Mouse (Mus musculus) midbrain, embryonic 12.5 days (tissue): Measurements from ENCODE around the gene Ppl. TPM values are rescaled to one million over a fixed set of nuclear protein-coding genes. Genes with fewer than 3 reads are reported as not detected.

Experiments
- ATAC-seq: fragments of 200-750 bp; cut with Nextera tagmentation; 2 replicates; pipeline ENCODE4 v1.8.0; 2017; ENCODE audit warnings: low read depth, moderate TSS enrichment, moderate library complexity; ENCODE audit not compliant: low FRiP score
- H3K27ac ChIP-seq: fragments of 300-500 bp; sonication (generic); replicated peaks from 2 replicates; pipeline ENCODE4 v1.5.1; 2016; ENCODE audit warnings: mild to moderate bottlenecking
- H3K27me3 ChIP-seq: fragments of 300-500 bp; sonication (generic); 2 replicates; pipeline ENCODE4 v1.6.1; 2016; ENCODE audit warnings: mild to moderate bottlenecking
- H3K36me3 ChIP-seq: fragments of 300-500 bp; sonication (generic); 2 replicates; pipeline ENCODE4 v1.6.1; 2016
- H3K4me1 ChIP-seq: fragments of 300-500 bp; sonication (generic); 2 replicates; pipeline ENCODE4 v1.6.1; 2016
- H3K4me2 ChIP-seq: fragments of 300-500 bp; sonication (generic); replicated peaks from 2 replicates; pipeline ENCODE4 v1.6.1; 2016; ENCODE audit warnings: mild to moderate bottlenecking, moderate library complexity
- H3K4me3 ChIP-seq: fragments of 300-500 bp; sonication (generic); 2 replicates; pipeline ENCODE4 v1.5.1; 2016; ENCODE audit warnings: mild to moderate bottlenecking
- H3K9ac ChIP-seq: fragments of 300-500 bp; sonication (generic); replicated peaks from 2 replicates; pipeline ENCODE4 v1.6.1; 2016; ENCODE audit warnings: mild to moderate bottlenecking, moderate library complexity
- H3K9me3 ChIP-seq: fragments of 300-500 bp; sonication (generic); 2 replicates; pipeline ENCODE4 v1.6.1; 2016; ENCODE audit warnings: mild to moderate bottlenecking
- WGBS: fragments of 180-500 bp; shearing (Covaris S2); methylation state at CpG from one replicate; pipeline ENCODE4 v1.1.7; 2016; 5-methylcytosine and 5-hydroxymethylcytosine counted together
- polyA plus RNA-seq: library from polyadenylated mRNA; unstranded; fragments of >200 nt; fragmentation: Nextera tagmentation; extraction: Ambion mirVana; gene quantifications from 2 replicates; pipeline ENCODE4 v1.2.1, GENCODE M21; 2016

Gene Ppl
- polyA plus RNA-seq, 1 experiment from 2014 or later = 1.4 TPM

- no peak for ATAC-seq
- no peaks in the 10 kb centered on the region for H3K9me3 ChIP-seq
- no peak overlapping the region for H3K9ac ChIP-seq
- peaks cover 12% of the 10 kb centered on the region; the same call in 1 of the 2 replicates for H3K27me3 ChIP-seq
- H3K27ac ChIP-seq = no peak overlapping the region
- no peaks in the 10 kb centered on the region for H3K4me1 ChIP-seq
- no peak overlapping the region for H3K4me2 ChIP-seq
- H3K36me3 ChIP-seq = no peaks in the 10 kb centered on the region
- WGBS = 83% methylated on average over 4 of the region's 4 CpGs
- H3K4me3 ChIP-seq = no peak overlapping the region
Observed at GRCm38 (mm10) chr16:5119845-5120244, 12.4 kb downstream of the Ppl start.

- H3K27ac ChIP-seq = no peak overlapping the region
- no peak overlapping the region for H3K4me3 ChIP-seq
- no peaks in the 10 kb centered on the region for H3K4me1 ChIP-seq
- WGBS = 82% methylated on average over 4 of the region's 4 CpGs
- no peak for ATAC-seq
- no peaks in the 10 kb centered on the region for H3K9me3 ChIP-seq
- peaks cover 12% of the 10 kb centered on the region; the same call in 1 of the 2 replicates for H3K27me3 ChIP-seq
- H3K36me3 ChIP-seq = no peaks in the 10 kb centered on the region
- no peak overlapping the region for H3K9ac ChIP-seq
- H3K4me2 ChIP-seq = no peak overlapping the region
Observed at GRCm38 (mm10) chr16:5119385-5119784, 12.8 kb downstream of the Ppl start.

GRCm38 (mm10) chr16:5113582-5113981 lies 18.6 kb downstream of the Ppl start:
- WGBS = 78% methylated on average over 2 of the region's 2 CpGs
- Histone ChIP-seq H3K9me3 (no peaks in the 10 kb centered on the region), H3K9ac (no peak overlapping the region), H3K27me3 (no peaks in the 10 kb centered on the region), H3K27ac (no peak overlapping the region), H3K4me1 (no peaks in the 10 kb centered on the region), H3K4me2 (no peak overlapping the region), H3K4me3 (no peak overlapping the region), H3K36me3 (no peaks in the 10 kb centered on the region)
- no peak for ATAC-seq

- H3K9me3 ChIP-seq = no peaks in the 10 kb centered on the region
- 81% methylated on average over 4 of the region's 4 CpGs for WGBS
- no peak overlapping the region for H3K4me2 ChIP-seq
- no peaks in the 10 kb centered on the region for H3K4me1 ChIP-seq
- ATAC-seq = no peak
- no peak overlapping the region for H3K27ac ChIP-seq
- H3K27me3 ChIP-seq = no peaks in the 10 kb centered on the region
- H3K9ac ChIP-seq = no peak overlapping the region
- no peak overlapping the region for H3K4me3 ChIP-seq
- no peaks in the 10 kb centered on the region for H3K36me3 ChIP-seq
Observed at GRCm38 (mm10) chr16:5113002-5113550, 19.1 kb downstream of the Ppl start.

GRCm38 (mm10) chr16:5111021-5111420 lies 21.2 kb downstream of the Ppl start:
- Histone ChIP-seq H3K4me2 (no peak overlapping the region), H3K9me3 (no peaks in the 10 kb centered on the region), H3K4me3 (no peak overlapping the region), H3K27me3 (no peaks in the 10 kb centered on the region), H3K36me3 (no peaks in the 10 kb centered on the region), H3K27ac (no peak overlapping the region), H3K4me1 (no peaks in the 10 kb centered on the region), H3K9ac (no peak overlapping the region)
- no peak for ATAC-seq
- WGBS = 94% methylated on average over 3 of the region's 3 CpGs

- Histone ChIP-seq H3K9me3 (no peaks in the 10 kb centered on the region), H3K9ac (no peak overlapping the region), H3K4me2 (no peak overlapping the region), H3K4me1 (no peaks in the 10 kb centered on the region), H3K4me3 (no peak overlapping the region), H3K36me3 (no peaks in the 10 kb centered on the region), H3K27me3 (no peaks in the 10 kb centered on the region), H3K27ac (no peak overlapping the region)
- no peak for ATAC-seq
- WGBS = 82% methylated on average over 7 of the region's 7 CpGs
Observed at GRCm38 (mm10) chr16:5109877-5110276, 22.3 kb downstream of the Ppl start.

GRCm38 (mm10) chr16:5101000-5101399 lies 31.2 kb downstream of the Ppl start:
- Histone ChIP-seq H3K4me1 (no peaks in the 10 kb centered on the region), H3K27ac (no peak overlapping the region), H3K4me3 (no peak overlapping the region), H3K27me3 (no peaks in the 10 kb centered on the region), H3K9ac (no peak overlapping the region), H3K4me2 (no peak overlapping the region), H3K36me3 (no peaks in the 10 kb centered on the region), H3K9me3 (no peaks in the 10 kb centered on the region)
- ATAC-seq = no peak
- WGBS = 78% methylated on average over 6 of the region's 6 CpGs

GRCm38 (mm10) chr16:5096504-5096903 lies 35.7 kb downstream of the Ppl start:
- no peak for ATAC-seq
- H3K27ac ChIP-seq = no peak overlapping the region
- 79% methylated on average over 8 of the region's 8 CpGs for WGBS
- no peaks in the 10 kb centered on the region for H3K27me3 ChIP-seq
- H3K4me3 ChIP-seq = no peak overlapping the region
- no peak overlapping the region for H3K4me2 ChIP-seq
- H3K9ac ChIP-seq = no peak overlapping the region
- H3K36me3 ChIP-seq = no peaks in the 10 kb centered on the region
- H3K9me3 ChIP-seq = no peaks in the 10 kb centered on the region
- H3K4me1 ChIP-seq = no peaks in the 10 kb centered on the region

GRCm38 (mm10) chr16:5093285-5093684 lies 38.9 kb downstream of the Ppl start:
- Histone ChIP-seq H3K4me1 (no peaks in the 10 kb centered on the region), H3K27ac (no peak overlapping the region), H3K4me3 (no peak overlapping the region), H3K36me3 (peaks cover 5% of the 10 kb centered on the region), H3K4me2 (no peak overlapping the region), H3K27me3 (no peaks in the 10 kb centered on the region), H3K9me3 (no peaks in the 10 kb centered on the region), H3K9ac (no peak overlapping the region)
- 89% methylated on average over 5 of the region's 5 CpGs for WGBS
- no peak for ATAC-seq

- Histone ChIP-seq H3K27ac (no peak overlapping the region), H3K4me1 (no peaks in the 10 kb centered on the region), H3K4me3 (no peak overlapping the region), H3K27me3 (no peaks in the 10 kb centered on the region), H3K4me2 (no peak overlapping the region), H3K9me3 (no peaks in the 10 kb centered on the region), H3K9ac (no peak overlapping the region), H3K36me3 (peaks cover 48% of the 10 kb centered on the region)
- no peak for ATAC-seq
- 73% methylated on average over 10 of the region's 10 CpGs for WGBS
Observed at GRCm38 (mm10) chr16:5089021-5089420, 43.2 kb downstream of the Ppl start.

- ATAC-seq = no peak
- H3K9ac ChIP-seq = no peak overlapping the region
- H3K27me3 ChIP-seq = no peaks in the 10 kb centered on the region
- H3K4me1 ChIP-seq = no peaks in the 10 kb centered on the region
- no peaks in the 10 kb centered on the region for H3K9me3 ChIP-seq
- 92% methylated on average over 2 of the region's 2 CpGs for WGBS
- no peak overlapping the region for H3K4me3 ChIP-seq
- H3K4me2 ChIP-seq = no peak overlapping the region
- H3K36me3 ChIP-seq = peaks cover 74% of the 10 kb centered on the region
- no peak overlapping the region for H3K27ac ChIP-seq
Observed at GRCm38 (mm10) chr16:5086179-5086578, 46.0 kb downstream of the Ppl start.

- H3K36me3 ChIP-seq = peaks cover 74% of the 10 kb centered on the region
Observed at GRCm38 (mm10) chr16:5085196-5085595, 47.0 kb downstream of the Ppl start.

GRCm38 (mm10) chr16:5074341-5074740 lies 57.9 kb downstream of the Ppl start:
- 95% methylated on average over 5 of the region's 5 CpGs for WGBS
- no peaks in the 10 kb centered on the region for H3K27me3 ChIP-seq
- no peaks in the 10 kb centered on the region for H3K9me3 ChIP-seq
- H3K36me3 ChIP-seq = peaks cover 94% of the 10 kb centered on the region
- no peak overlapping the region for H3K9ac ChIP-seq
- H3K4me3 ChIP-seq = no peak overlapping the region
- H3K4me2 ChIP-seq = no peak overlapping the region
- H3K4me1 ChIP-seq = no peaks in the 10 kb centered on the region
- H3K27ac ChIP-seq = no peak overlapping the region
- ATAC-seq = no peak

More at GRCm38 (mm10) chr16:5085196-5085595, 47.0 kb downstream of the Ppl start:
- Histone ChIP-seq H3K4me2 (no peak overlapping the region), H3K27me3 (no peaks in the 10 kb centered on the region), H3K9ac (no peak overlapping the region), H3K9me3 (no peaks in the 10 kb centered on the region), H3K4me1 (no peaks in the 10 kb centered on the region), H3K4me3 (no peak overlapping the region), H3K27ac (no peak overlapping the region)
- WGBS = 91% methylated on average over 4 of the region's 4 CpGs
- ATAC-seq = no peak
